Mouse (Mus musculus) embryonic facial prominence, embryonic 10.5 days (tissue): ENCODE results near the gene Gm21974. TPM values are rescaled to one million over a fixed set of nuclear protein-coding genes. Genes with fewer than 3 reads are reported as not detected.
A peak's percentile ranks its signal among the peaks of the same experiment; 100 is the strongest.
"Not testable (repeated sequence)": the region's sequence is repeated elsewhere in the genome, so short reads cannot be mapped to it uniquely, and the experiment has no call there.

Experiments used
- DNase-seq: peaks from one replicate; pipeline ENCODE4 v3.0.0-alpha.2; 2017; ENCODE audit warnings: low spot score
- H3K27ac ChIP-seq: fragments of 300-500 bp; sonication (generic); replicated peaks from 2 replicates; pipeline ENCODE4 v1.5.1; 2016; ENCODE audit warnings: mild to moderate bottlenecking
- H3K27me3 ChIP-seq: fragments of 300-500 bp; sonication (generic); replicated peaks from 2 replicates; pipeline ENCODE4 v1.6.1; 2016; ENCODE audit warnings: low read depth, mild to moderate bottlenecking; ENCODE audit not compliant: poor library complexity, severe bottlenecking
- H3K36me3 ChIP-seq: fragments of 300-500 bp; sonication (generic); replicated peaks from 2 replicates; pipeline ENCODE4 v1.6.1; 2016; ENCODE audit warnings: mild to moderate bottlenecking, moderate library complexity
- H3K4me1 ChIP-seq: fragments of 300-500 bp; sonication (generic); 2 replicates; pipeline ENCODE4 v1.6.1; 2016
- H3K4me3 ChIP-seq: fragments of 300-500 bp; sonication (generic); 2 replicates; pipeline ENCODE4 v1.5.1; 2016; ENCODE audit warnings: mild to moderate bottlenecking, moderate library complexity
- H3K9me3 ChIP-seq: fragments of 300-500 bp; sonication (generic); 2 replicates; pipeline ENCODE4 v1.6.1; 2016; ENCODE audit warnings: mild to moderate bottlenecking
- WGBS: fragments of 180-500 bp; shearing (Covaris S2); methylation state at CpG from one replicate; pipeline ENCODE4 v1.1.7; 2016; 5-methylcytosine and 5-hydroxymethylcytosine counted together
- polyA plus RNA-seq: library from polyadenylated mRNA; unstranded; fragments of >200 nt; fragmentation: Nextera tagmentation; extraction: Ambion mirVana; gene quantifications from 2 replicates; pipeline ENCODE4 v1.2.1, GENCODE M21; 2016

Gm21974 gene
- polyA plus RNA-seq = not detected in 2 replicates

DNA sequence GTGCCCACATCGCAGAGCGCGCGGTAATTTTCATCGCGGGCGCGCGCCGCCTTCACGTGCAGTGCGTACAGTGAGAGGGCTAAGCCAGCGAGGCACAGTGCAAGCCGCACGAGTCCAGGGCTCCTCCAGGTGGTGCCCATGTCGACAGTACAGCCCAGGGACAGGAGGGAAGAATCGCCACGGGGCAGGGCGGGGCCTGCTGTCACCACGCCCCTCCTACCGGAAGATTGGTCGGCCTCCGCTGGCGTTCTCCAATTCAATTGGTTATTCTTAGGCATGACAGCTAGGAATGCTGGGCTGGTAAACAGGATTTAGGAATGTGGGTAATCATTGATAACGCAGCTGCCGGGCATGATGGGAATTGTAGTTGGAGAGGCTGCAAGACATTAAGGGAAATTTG is at the start of gene Gm21974, which contains the start of gene Vkorc1:
TSS of gene Gm21974 (minus strand) at position 13 of the 400 bp plus-strand sequence.
TSS of gene Vkorc1 (minus strand) at position 176 of the 400 bp plus-strand sequence.
- no peaks in the 10 kb centered on the region for H3K9me3 ChIP-seq
- H3K27ac ChIP-seq = peak within 1 kb of the TSS; percentile 68
- peak within 1 kb of the TSS; percentile 64 for H3K4me3 ChIP-seq
- H3K4me1 ChIP-seq = peaks cover 19% of the 10 kb centered on the region
- H3K36me3 ChIP-seq = peaks cover 33% of the 10 kb centered on the region
- no peaks in the 10 kb centered on the region for H3K27me3 ChIP-seq
- WGBS = under 1% methylated on average over 26 of the region's 26 CpGs
- DNase-seq = peak; percentile 97

DNA sequence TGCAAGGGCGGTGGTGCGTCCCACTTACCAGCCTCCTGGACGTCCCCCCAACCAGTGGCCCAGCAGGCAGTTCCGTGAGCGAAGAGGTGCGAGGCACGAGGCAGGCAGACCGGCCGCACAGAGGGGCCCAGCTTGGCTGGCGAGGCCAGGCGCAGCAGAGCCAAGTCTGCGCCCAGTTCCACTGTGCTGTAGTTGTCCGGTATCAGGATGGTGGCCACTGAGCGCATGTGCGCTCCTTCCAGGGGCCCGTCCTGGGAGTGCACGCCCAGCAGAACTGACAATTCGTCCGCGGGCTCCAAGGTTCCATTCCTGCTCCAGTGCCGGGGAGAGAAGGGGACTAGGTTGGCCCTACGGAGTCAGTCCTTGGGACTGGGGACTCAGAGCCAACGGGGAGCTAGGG is 49.4 kb upstream of the Gm21974 start:
- 11% methylated on average over 23 of the region's 23 CpGs for WGBS
- Histone ChIP-seq H3K27me3 (peaks cover 40% of the 10 kb centered on the region), H3K9me3 (no peaks in the 10 kb centered on the region), H3K4me3 (peak overlapping the region; percentile 26; the same call in 1 of the 2 replicates), H3K4me1 (peaks cover 8% of the 10 kb centered on the region; the same call in 1 of the 2 replicates), H3K36me3 (no peaks in the 10 kb centered on the region), H3K27ac (no peak overlapping the region)
- peak; percentile 49 for DNase-seq

DNA sequence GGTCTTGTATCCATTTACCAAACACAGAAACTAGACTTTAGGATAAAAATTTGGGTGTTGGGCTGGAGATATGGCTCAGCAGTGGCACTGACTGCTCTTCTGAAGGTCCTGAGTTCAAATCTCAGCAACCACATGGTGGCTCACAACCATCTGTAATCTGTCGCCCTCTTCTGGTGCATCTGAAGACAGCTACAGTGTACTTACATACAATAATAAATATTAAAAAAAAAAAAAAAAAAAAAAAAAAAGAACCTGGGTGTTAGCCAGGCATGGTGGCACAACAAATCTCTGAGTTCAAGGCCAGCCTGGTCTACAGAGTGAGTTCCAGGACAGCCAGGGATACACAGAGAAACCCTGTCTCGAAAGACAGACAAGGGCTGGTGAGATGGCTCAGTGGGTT is 46.8 kb upstream of the Gm21974 start:
- not testable (repeated sequence) for H3K36me3 ChIP-seq, H3K4me1 ChIP-seq, H3K4me3 ChIP-seq, H3K27ac ChIP-seq, H3K9me3 ChIP-seq, DNase-seq
- WGBS = 51% methylated on average over 2 of the region's 2 CpGs
- H3K27me3 ChIP-seq = peaks cover 40% of the 10 kb centered on the region

DNA sequence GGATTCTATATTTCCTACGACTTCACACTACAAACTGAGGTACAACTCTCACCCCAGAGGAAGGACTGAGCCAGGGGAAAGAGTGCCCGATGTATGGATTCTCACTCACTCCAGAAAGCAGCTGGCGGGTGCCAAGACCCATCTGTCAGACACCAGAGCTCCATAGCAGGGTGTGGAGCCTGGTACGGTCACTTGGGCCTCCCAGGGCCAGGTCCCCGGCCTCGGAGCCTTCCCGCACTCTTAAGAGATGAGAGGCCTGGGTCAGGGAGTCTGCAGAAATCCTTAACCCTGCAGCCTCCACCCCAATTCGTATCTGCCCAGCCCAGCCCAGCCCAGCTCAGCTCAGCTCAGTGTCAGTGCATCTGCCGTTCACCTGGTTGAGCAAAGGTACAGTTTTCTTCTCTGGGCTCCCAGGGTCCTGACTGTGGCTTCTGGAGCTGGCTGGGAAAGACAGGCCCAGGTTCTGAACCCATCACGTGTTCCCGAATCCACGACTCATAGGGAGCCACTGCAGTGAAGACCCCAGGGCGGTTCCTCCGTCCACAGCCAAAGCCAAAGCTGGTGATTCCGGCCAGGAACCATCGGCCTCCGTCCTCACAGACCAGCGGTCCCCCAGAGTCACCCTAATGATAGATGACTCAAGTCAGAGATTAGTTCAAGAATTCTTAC is 41.1 kb upstream of the Gm21974 start:
- no peaks in the 10 kb centered on the region for H3K9me3 ChIP-seq
- peaks cover 6% of the 10 kb centered on the region for H3K27me3 ChIP-seq
- peak overlapping the region; percentile 85; the same call in 1 of the 2 replicates for H3K27ac ChIP-seq
- no peaks in the 10 kb centered on the region for H3K36me3 ChIP-seq
- 59% methylated on average over 18 of the region's 18 CpGs for WGBS
- peak overlapping the region; percentile 79 for H3K4me3 ChIP-seq
- no peak for DNase-seq
- peaks cover 51% of the 10 kb centered on the region for H3K4me1 ChIP-seq

DNA sequence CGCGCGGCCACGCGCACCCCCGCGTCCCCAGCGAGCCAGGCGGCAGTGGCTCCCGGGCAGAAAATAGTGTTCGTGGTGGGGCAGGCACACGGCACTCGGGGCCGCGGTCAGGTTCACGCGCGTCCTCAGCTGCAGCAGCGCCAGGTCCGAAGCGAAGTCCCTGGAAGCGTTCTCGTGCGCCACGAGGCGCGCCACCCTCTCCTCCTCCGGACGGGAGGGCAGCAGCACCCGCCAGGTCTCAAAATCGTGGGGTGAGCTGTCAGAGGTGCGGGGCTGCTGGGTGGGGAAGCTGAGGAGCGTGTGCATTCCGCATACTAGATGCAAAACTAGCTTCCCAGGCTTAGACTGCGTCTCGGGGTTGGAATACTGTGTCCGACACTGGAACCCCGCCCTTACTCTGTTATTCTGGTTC is 40.5 kb upstream of the Gm21974 start:
- WGBS = 1% methylated on average over 38 of the region's 38 CpGs
- peak overlapping the region; percentile 85 for H3K27ac ChIP-seq

DNA sequence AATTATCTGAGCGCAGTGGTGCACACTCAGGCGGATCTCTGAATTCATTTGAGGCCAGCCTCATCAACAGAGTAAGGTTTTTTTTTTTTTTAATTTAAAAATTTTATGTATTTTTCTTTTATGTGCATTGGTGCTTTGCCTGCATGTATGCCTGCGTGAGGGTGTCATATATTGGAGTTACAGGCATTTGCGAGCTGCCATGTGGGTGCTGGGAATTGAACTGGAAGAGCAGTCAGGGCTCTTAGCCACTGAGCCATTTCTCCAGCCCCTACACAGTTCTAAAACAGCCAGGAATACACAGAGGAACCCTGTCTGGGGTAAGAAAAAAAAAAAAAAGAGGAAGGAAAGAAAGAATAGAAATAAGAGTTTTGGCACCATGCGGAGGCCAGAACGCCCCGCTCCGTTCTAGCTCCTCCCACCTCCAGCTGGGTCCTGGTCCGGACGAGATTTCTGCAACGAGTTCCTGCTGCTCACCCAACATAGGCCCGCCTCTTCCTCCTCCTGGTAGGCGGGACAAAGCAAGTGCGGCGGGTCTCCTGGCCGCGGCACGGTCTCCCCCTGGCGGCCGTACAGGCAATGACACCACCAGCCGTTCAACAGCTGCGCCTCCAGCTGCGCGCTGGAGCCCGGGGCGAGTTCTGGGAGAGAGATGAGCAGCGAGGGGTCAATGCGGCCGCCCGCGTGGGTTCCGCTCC is 39.9 kb upstream of the Gm21974 start:
- H3K4me3 ChIP-seq = peak overlapping the region; percentile 79
- H3K27ac ChIP-seq = peak overlapping the region; percentile 85
- DNase-seq = peak; percentile 96
- peaks cover 57% of the 10 kb centered on the region for H3K4me1 ChIP-seq
- H3K36me3 ChIP-seq = no peaks in the 10 kb centered on the region
- 7% methylated on average over 32 of the region's 32 CpGs for WGBS
- peaks cover 12% of the 10 kb centered on the region for H3K27me3 ChIP-seq
- no peaks in the 10 kb centered on the region for H3K9me3 ChIP-seq

More for the DNA sequence above, 40.5 kb upstream of the Gm21974 start:
- H3K9me3 ChIP-seq = no peaks in the 10 kb centered on the region
- peaks cover 6% of the 10 kb centered on the region for H3K27me3 ChIP-seq
- peaks cover 54% of the 10 kb centered on the region for H3K4me1 ChIP-seq
- DNase-seq = no peak
- peak overlapping the region; percentile 79 for H3K4me3 ChIP-seq
- H3K36me3 ChIP-seq = no peaks in the 10 kb centered on the region

DNA sequence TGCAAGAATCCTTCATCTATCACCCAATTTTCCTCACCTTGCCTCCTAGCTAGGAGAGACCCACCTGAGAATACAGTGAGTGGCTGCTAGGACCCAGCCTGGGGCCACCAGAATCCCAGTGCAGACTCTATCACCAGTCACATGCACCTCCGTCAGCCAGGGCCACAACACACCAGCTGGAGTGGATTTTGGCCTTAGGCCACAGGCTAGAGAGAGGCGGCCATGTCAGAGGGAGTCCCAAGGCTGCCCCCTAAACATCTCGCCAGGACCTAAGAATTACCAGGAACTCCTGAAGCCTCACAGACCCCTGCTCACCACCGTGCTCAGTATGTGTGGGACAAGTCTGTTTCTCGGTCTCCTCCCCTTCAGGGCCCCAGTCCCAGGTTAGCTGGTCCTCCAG is 38.8 kb upstream of the Gm21974 start:
- DNase-seq = no peak
- H3K4me1 ChIP-seq = peaks cover 68% of the 10 kb centered on the region
- H3K9me3 ChIP-seq = no peaks in the 10 kb centered on the region
- peak overlapping the region; percentile 77 for H3K27ac ChIP-seq
- H3K4me3 ChIP-seq = peak overlapping the region; percentile 79; the same call in 1 of the 2 replicates
- peaks cover 23% of the 10 kb centered on the region for H3K27me3 ChIP-seq
- 83% methylated on average over 5 of the region's 5 CpGs for WGBS
- no peaks in the 10 kb centered on the region for H3K36me3 ChIP-seq

DNA sequence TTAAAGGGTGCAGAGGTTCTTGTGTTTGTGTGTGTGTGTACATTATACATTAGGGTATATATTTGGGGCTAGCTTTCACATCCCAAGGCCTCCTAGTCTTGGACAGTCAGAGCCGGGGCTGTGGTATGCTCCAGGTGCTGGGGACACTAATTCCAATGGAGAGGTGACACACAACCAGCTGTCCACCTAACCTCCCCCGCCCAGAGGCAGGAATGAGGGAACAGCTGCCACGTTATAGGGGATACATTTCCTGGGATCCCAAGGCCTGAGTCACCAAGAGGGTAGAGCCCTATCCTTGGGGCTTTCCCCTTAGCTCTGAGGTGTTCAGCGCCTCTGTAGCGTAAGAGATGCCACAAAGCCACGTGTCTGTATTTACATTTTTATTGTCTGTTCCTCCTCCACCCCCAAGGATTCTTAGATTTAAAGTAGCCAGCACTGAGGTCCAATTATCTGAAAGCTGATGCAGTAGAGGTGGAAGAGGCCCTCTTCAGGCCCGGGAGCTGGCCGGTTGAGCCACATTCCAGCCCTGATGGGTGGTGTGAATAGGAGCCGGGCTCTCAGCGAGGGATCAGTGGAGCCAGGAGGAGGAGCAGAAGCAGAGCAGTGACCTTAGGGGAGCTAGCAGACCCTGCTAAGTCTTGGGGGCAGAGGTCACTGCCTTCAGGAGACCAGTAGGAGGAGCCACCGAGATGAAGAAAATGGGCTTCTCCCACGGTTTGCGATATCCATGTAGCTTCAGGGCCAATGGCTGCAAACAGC is 37.2 kb upstream of the Gm21974 start:
- H3K4me1 ChIP-seq = peaks cover 74% of the 10 kb centered on the region

DNA sequence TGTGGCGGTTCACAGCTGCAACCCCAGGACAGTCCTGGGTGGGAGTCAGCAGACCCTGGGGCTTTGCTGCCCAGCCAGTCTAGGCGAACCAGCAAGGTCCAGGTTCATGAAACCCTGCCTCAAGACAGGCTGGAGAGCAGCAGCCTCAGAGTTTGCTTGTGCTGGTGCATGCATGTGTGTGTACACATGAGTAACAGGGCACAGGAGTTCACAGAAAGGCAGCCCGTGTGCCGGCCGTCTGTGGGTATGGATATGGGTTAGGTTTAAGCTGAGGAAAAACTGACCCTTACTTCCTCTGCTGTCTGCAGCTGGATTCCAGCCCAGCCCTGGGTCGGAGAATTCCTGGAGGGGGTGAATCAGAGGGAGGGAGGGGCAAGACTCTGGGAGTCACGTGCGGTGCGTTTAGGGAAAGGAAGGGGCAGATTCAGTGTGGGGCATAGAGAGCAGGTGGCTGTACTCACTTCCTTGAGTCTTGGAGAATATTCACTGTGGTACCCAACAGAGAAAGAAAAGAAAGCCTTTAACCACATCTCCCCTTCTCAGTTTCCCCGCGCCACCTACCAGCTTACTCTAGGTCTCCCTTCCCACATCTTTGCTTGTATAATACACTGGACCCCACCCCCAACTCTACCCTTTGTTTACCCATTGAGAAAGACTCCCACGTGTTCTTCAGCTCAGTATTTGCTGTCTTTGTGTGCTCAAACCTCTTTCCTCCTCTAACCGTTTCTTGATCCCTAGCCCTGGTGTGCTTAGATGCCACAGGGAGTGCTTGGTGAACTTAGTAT is 36.3 kb upstream of the Gm21974 start:
- H3K4me1 ChIP-seq = peaks cover 77% of the 10 kb centered on the region
- H3K9me3 ChIP-seq = no peaks in the 10 kb centered on the region
- peaks cover 40% of the 10 kb centered on the region for H3K27me3 ChIP-seq
- WGBS = 26% methylated on average over 13 of the region's 13 CpGs
- peak; percentile 56 for DNase-seq
- peak overlapping the region; percentile 74 for H3K27ac ChIP-seq
- peaks cover 9% of the 10 kb centered on the region for H3K36me3 ChIP-seq
- H3K4me3 ChIP-seq = peak overlapping the region; percentile 14

More for the DNA sequence above, 37.2 kb upstream of the Gm21974 start:
- Histone ChIP-seq H3K4me3 (peak overlapping the region; percentile 33), H3K27ac (peak overlapping the region; percentile 74), H3K9me3 (no peaks in the 10 kb centered on the region), H3K27me3 (peaks cover 39% of the 10 kb centered on the region), H3K36me3 (peaks cover under 1% of the 10 kb centered on the region; the same call in 1 of the 2 replicates)
- DNase-seq = peak; percentile 74
- 13% methylated on average over 13 of the region's 13 CpGs for WGBS

DNA sequence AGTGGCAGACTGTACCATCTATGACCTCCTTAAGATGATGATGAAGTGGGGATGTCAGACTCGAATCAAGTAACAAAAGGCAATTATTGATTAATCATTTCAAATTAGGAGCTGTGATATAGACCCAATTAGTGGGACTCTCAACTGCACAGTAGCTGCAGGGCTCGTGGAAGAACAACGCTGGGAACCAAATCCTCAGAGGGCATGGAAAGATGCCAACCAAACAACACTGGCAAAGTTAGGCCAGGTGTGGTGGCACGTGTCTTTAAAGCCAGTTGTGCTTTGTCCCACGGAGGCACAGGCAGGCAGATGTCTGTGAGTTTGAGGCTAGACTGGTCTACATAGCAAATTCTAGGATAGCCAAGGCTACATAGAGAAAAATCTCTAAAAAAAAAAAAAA is 35.4 kb upstream of the Gm21974 start:
- 83% methylated on average over 5 of the region's 5 CpGs for WGBS
- Histone ChIP-seq H3K36me3 (peaks cover 18% of the 10 kb centered on the region), H3K4me3 (no peak overlapping the region), H3K27ac (no peak overlapping the region), H3K4me1 (peaks cover 70% of the 10 kb centered on the region), H3K27me3 (peaks cover 35% of the 10 kb centered on the region), H3K9me3 (no peaks in the 10 kb centered on the region)
- no peak for DNase-seq

DNA sequence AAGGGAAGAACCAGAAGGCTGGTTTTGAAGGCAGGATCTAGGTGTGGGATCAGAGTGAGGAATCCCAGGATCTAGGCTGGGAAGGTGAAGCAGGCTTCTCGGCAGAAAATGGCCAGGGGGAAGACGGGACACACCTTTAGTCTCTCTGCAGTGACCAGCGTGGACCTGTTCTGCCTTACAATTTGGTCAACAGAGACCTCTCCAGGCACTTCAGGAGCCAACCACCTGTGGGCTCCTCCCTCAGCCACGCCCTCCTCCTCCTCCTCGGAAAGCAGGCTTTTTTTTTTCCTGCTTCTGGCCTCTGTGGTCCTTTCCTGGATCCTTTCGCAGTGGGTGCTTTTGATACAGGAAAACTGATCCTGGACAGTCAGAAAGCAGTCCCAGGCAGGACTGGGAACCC is 34.7 kb upstream of the Gm21974 start, which contains the start of gene Prss8:
TSS of gene Prss8 (minus strand) at position 182 of the 400 bp plus-strand sequence.
- H3K4me1 ChIP-seq = peaks cover 68% of the 10 kb centered on the region
- H3K27ac ChIP-seq = peak within 1 kb of the TSS; percentile 81
- H3K27me3 ChIP-seq = peaks cover 35% of the 10 kb centered on the region
- H3K9me3 ChIP-seq = no peaks in the 10 kb centered on the region
- DNase-seq = peak; percentile 46
- peak within 1 kb of the TSS; percentile 56 for H3K4me3 ChIP-seq
- peaks cover 25% of the 10 kb centered on the region for H3K36me3 ChIP-seq
- whole genome bisulfite sequencing = 7% methylated on average over 6 of the region's 6 CpGs
